Mouse (Mus musculus): ENCODE measurements around the gene Ptbp1. TPM values are rescaled to one million over a fixed set of nuclear protein-coding genes. Genes with fewer than 3 reads are reported as not detected.

The Ptbp1 gene
- polyA plus RNA-seq, 1 experiment from 2014 or later, result 307 TPM

Other genes with a start within 250 kb of the Ptbp1 start
- 0.05 and 0.06 TPM in 2 replicates for gene C2cd4c, start 240.4 kb upstream of the Ptbp1 start, polyA plus RNA-seq (2015; fragmentation: Nextera tagmentation; extraction: Ambion mirVana)
- gene Shc2, start 216.5 kb upstream of the Ptbp1 start, polyA plus RNA-seq (2015; fragmentation: Nextera tagmentation; extraction: Ambion mirVana), result 7.6 and 8.2 TPM in 2 replicates
- not detected in 2 replicates for gene Odf3l2, start 208.7 kb upstream of the Ptbp1 start, polyA plus RNA-seq (2015; fragmentation: Nextera tagmentation; extraction: Ambion mirVana)
- gene Madcam1, start 189.9 kb upstream of the Ptbp1 start, polyA plus RNA-seq (2015; fragmentation: Nextera tagmentation; extraction: Ambion mirVana), result 23.6 and 28.6 TPM in 2 replicates
- gene Tpgs1, start 185.1 kb upstream of the Ptbp1 start, polyA plus RNA-seq (2015; fragmentation: Nextera tagmentation; extraction: Ambion mirVana), result 62.8 and 63.0 TPM in 2 replicates
- 137 and 144 TPM in 2 replicates for gene Cdc34, start 172.2 kb upstream of the Ptbp1 start, polyA plus RNA-seq (2015; fragmentation: Nextera tagmentation; extraction: Ambion mirVana)
- gene Gzmm, start 165.4 kb upstream of the Ptbp1 start, polyA plus RNA-seq (2015; fragmentation: Nextera tagmentation; extraction: Ambion mirVana), result 0.52 and 0.76 TPM in 2 replicates
- 1,119 and 1,131 TPM in 2 replicates for gene Bsg, start 149.9 kb upstream of the Ptbp1 start, polyA plus RNA-seq (2015; fragmentation: Nextera tagmentation; extraction: Ambion mirVana)
- gene Hcn2, start 137.8 kb upstream of the Ptbp1 start, polyA plus RNA-seq (2015; fragmentation: Nextera tagmentation; extraction: Ambion mirVana), result 0.18 and 0.23 TPM in 2 replicates
- gene Polrmt, start 107.8 kb upstream of the Ptbp1 start, polyA plus RNA-seq (2015; fragmentation: Nextera tagmentation; extraction: Ambion mirVana), result 37.8 and 45.5 TPM in 2 replicates
- 0.09 and 0.28 TPM in 2 replicates for gene Fgf22, start 99.4 kb upstream of the Ptbp1 start, polyA plus RNA-seq (2015; fragmentation: Nextera tagmentation; extraction: Ambion mirVana)
- 89.8 and 91.6 TPM in 2 replicates for gene Rnf126, start 87.5 kb upstream of the Ptbp1 start, polyA plus RNA-seq (2015; fragmentation: Nextera tagmentation; extraction: Ambion mirVana)
- gene Fstl3, start 77.2 kb upstream of the Ptbp1 start, polyA plus RNA-seq (2015; fragmentation: Nextera tagmentation; extraction: Ambion mirVana), result 14.0 and 16.1 TPM in 2 replicates
- 0.09 TPM in 1 of 2 replicates, not detected in the other for gene Prss57, start 63.5 kb upstream of the Ptbp1 start, polyA plus RNA-seq (2015; fragmentation: Nextera tagmentation; extraction: Ambion mirVana)
- 48.1 and 48.5 TPM in 2 replicates for gene Palm, start 60.9 kb upstream of the Ptbp1 start, polyA plus RNA-seq (2015; fragmentation: Nextera tagmentation; extraction: Ambion mirVana)
- 141 and 154 TPM in 2 replicates for gene Misp, start 33.4 kb upstream of the Ptbp1 start, polyA plus RNA-seq (2015; fragmentation: Nextera tagmentation; extraction: Ambion mirVana)
- gene Prtn3, start 20.0 kb downstream of the Ptbp1 start, polyA plus RNA-seq (2015; fragmentation: Nextera tagmentation; extraction: Ambion mirVana), result 3.7 and 3.9 TPM in 2 replicates
- gene Plppr3, start 20.2 kb downstream of the Ptbp1 start, polyA plus RNA-seq (2015; fragmentation: Nextera tagmentation; extraction: Ambion mirVana), result 31.3 and 32.7 TPM in 2 replicates
- gene Elane, start 31.8 kb downstream of the Ptbp1 start, polyA plus RNA-seq (2015; fragmentation: Nextera tagmentation; extraction: Ambion mirVana), result 1.1 and 2.6 TPM in 2 replicates
- gene Cfd, start 36.4 kb downstream of the Ptbp1 start, polyA plus RNA-seq (2015; fragmentation: Nextera tagmentation; extraction: Ambion mirVana), result not detected in 2 replicates
- gene Med16, start 54.5 kb downstream of the Ptbp1 start, polyA plus RNA-seq (2015; fragmentation: Nextera tagmentation; extraction: Ambion mirVana), result 37.3 and 39.8 TPM in 2 replicates
- gene Gm26602, start 56.4 kb downstream of the Ptbp1 start, polyA plus RNA-seq (2015; fragmentation: Nextera tagmentation; extraction: Ambion mirVana), result 17.7 TPM in 1 of 2 replicates, not detected in the other
- gene Kiss1r, start 62.5 kb downstream of the Ptbp1 start, polyA plus RNA-seq (2015; fragmentation: Nextera tagmentation; extraction: Ambion mirVana), result 0.52 and 1.1 TPM in 2 replicates
- 108 and 116 TPM in 2 replicates for gene R3hdm4, start 66.8 kb downstream of the Ptbp1 start, polyA plus RNA-seq (2015; fragmentation: Nextera tagmentation; extraction: Ambion mirVana)
- 18.7 and 19.0 TPM in 2 replicates for gene Arid3a, start 72.6 kb downstream of the Ptbp1 start, polyA plus RNA-seq (2015; fragmentation: Nextera tagmentation; extraction: Ambion mirVana)
- gene Wdr18, start 105.7 kb downstream of the Ptbp1 start, polyA plus RNA-seq (2015; fragmentation: Nextera tagmentation; extraction: Ambion mirVana), result 90.3 and 94.8 TPM in 2 replicates
- 0.11 TPM in 2 replicates for gene Grin3b, start 116.3 kb downstream of the Ptbp1 start, polyA plus RNA-seq (2015; fragmentation: Nextera tagmentation; extraction: Ambion mirVana)
- 18.1 and 19.6 TPM in 2 replicates for gene Tmem259, start 129.9 kb downstream of the Ptbp1 start, polyA plus RNA-seq (2015; fragmentation: Nextera tagmentation; extraction: Ambion mirVana)
- 239 and 242 TPM in 2 replicates for gene Cnn2, start 134.2 kb downstream of the Ptbp1 start, polyA plus RNA-seq (2015; fragmentation: Nextera tagmentation; extraction: Ambion mirVana)
- gene Abca7, start 142.1 kb downstream of the Ptbp1 start, polyA plus RNA-seq (2015; fragmentation: Nextera tagmentation; extraction: Ambion mirVana), result 3.0 and 3.7 TPM in 2 replicates
- gene Arhgap45, start 162.2 kb downstream of the Ptbp1 start, polyA plus RNA-seq (2015; fragmentation: Nextera tagmentation; extraction: Ambion mirVana), result 6.3 and 6.5 TPM in 2 replicates
- gene Polr2e, start 185.4 kb downstream of the Ptbp1 start, polyA plus RNA-seq (2015; fragmentation: Nextera tagmentation; extraction: Ambion mirVana), result 206 and 218 TPM in 2 replicates
- gene Gpx4, start 192.7 kb downstream of the Ptbp1 start, polyA plus RNA-seq (2015; fragmentation: Nextera tagmentation; extraction: Ambion mirVana), result 712 and 771 TPM in 2 replicates